Mouse (Mus musculus): ENCODE measurements around the gene Sostdc1. TPM values are rescaled to one million over a fixed set of nuclear protein-coding genes. Genes with fewer than 3 reads are reported as not detected.

Gene Sostdc1
- total RNA-seq, 2 experiments from 2014 or later = 1.3 TPM

DNA sequence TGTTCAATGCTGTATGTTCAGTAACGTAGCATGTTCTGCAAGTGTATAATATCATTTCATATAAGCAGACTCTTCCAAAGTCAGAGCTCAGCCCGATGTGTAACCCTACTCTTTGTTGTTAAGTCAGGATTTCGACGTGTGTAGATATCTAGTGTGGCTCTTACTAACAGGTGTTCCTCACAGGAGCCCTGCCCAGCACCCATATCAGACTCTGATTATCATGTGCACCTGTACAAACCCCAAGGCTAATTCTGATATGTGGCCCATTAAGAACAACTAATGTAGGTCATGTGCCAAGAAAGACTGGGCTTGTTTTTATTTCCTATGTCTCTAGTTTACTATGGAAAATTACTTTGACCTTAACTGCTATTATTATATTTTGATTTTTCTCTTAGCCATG is 50.1 kb downstream of the Sostdc1 start:
- intact Hi-C loops (cut with DNase I) = no loop called here
- no peak for DNase-seq (ENCODE audit: low spot score in 2 of 2)

Other genes starting within 250 kb of the Sostdc1 start
- 10 to 100 TPM; 50.3 to 54.1 TPM for gene Ankmy2, start 157.0 kb upstream of the Sostdc1 start, total RNA-seq (2021)
- 10 to 100 TPM; 48.7 to 49.1 TPM for gene Bzw2, start 156.1 kb upstream of the Sostdc1 start, total RNA-seq (2021)
- not detected for gene Lrrc72, start 60.7 kb upstream of the Sostdc1 start, total RNA-seq (2021)
- gene Ispd, start 67.3 kb downstream of the Sostdc1 start, total RNA-seq (2021) = 10 to 100 TPM in 1 of 2 experiments, 1 to 10 TPM in 1; 8.9 to 10.8 TPM
- gene D630036H23Rik, start 68.0 kb downstream of the Sostdc1 start, total RNA-seq (2021) = 1 to 10 TPM; 2.2 TPM

All from left cerebral cortex, postnatal 36 days (tissue).